Mouse (Mus musculus): ENCODE results near the gene Rreb1.
A peak's percentile ranks its signal among the peaks of the same experiment; 100 is the strongest.

The Rreb1 gene

DNA sequence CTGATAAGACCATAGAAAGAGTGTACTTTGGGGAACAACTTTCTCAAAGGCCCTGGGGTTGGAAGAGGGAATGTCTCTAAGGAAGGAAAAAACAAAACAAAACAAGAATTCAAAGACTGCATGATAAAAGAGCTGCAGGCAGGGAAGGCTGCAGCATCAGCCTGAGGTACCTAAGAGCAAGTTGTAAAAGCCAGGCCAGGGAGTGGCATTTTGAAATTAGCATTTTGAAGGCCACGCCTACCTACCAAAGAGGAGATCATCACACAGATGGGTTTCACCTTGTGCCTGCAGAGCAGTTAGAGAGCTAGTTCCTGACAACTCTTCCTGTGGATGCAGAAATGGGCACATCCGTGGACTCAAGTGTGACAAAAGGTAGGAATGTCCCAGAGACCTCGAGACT is 59.2 kb downstream of the Rreb1 start:
- Histone ChIP-seq H3K36me3 (ENCODE audit: insufficient read depth, low read length) (peaks cover 8% of the 10 kb centered on the region; the same call in 1 of the 2 replicates), H3K27me3 (ENCODE audit: insufficient read depth, low read length) (no peaks in the 10 kb centered on the region), H3K9me3 (ENCODE audit: low read length) (no peaks in the 10 kb centered on the region), H3K4me3 (replicated peaks; ENCODE audit: low read length) (peak overlapping the region; percentile 64), H3K4me1 (replicated peaks; ENCODE audit: low read depth, low read length) (peaks cover 75% of the 10 kb centered on the region)
- TF ChIP-seq POU5F1 (IDR thresholded peaks at IDR 0.05; ENCODE audit: borderline replicate concordance, low read length), result no peak; the same call in 1 of the 2 replicates
- peak; percentile 30; the same call in 1 of the 2 replicates for TF ChIP-seq NANOG (IDR thresholded peaks at IDR 0.05; ENCODE audit: borderline replicate concordance, low read length)

- no peak for TF ChIP-seq CTCF (conservative IDR thresholded peaks at IDR 0.05; ENCODE audit: low read length)
- TF ChIP-seq NANOG (IDR thresholded peaks at IDR 0.05; ENCODE audit: borderline replicate concordance, low read length), result no peak
- TF ChIP-seq POU5F1 (IDR thresholded peaks at IDR 0.05; ENCODE audit: borderline replicate concordance, low read length), result no peak
- Histone ChIP-seq H3K27me3 (ENCODE audit: insufficient read depth, low read length) (no peaks in the 10 kb centered on the region), H3K36me3 (ENCODE audit: insufficient read depth, low read length) (peaks cover 8% of the 10 kb centered on the region; the same call in 1 of the 2 replicates)
Observed at GRCm38 (mm10) chr13:37838260-37839183, 60.3 kb downstream of the Rreb1 start.

DNA sequence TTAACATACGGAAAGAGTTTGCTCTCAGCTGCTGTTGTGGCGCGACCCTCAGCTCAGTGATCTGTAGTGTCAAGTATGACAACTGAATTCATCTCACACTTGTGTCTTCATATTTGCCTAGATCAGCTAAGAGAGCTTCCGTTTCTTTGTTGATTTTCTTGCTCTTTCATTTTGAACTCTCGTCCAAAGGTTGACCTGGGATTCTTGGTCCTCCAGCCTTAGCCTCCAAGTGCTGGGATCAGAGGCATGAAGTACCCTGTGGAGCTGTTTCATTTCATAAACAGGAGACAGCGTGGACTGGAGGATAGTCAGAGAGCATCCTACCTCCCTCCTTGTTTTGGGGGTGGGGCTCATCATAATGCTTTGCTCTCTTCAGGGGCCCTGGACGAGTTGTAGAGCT is 65.0 kb downstream of the Rreb1 start:
- peak overlapping the region; percentile 35; the same call in 1 of the 2 replicates for H3K4me3 ChIP-seq (replicated peaks; ENCODE audit: low read length)
- peaks cover 76% of the 10 kb centered on the region for H3K4me1 ChIP-seq (replicated peaks; ENCODE audit: low read depth, low read length)
- peaks cover 8% of the 10 kb centered on the region; the same call in 1 of the 2 replicates for H3K36me3 ChIP-seq (ENCODE audit: insufficient read depth, low read length)
- H3K27me3 ChIP-seq (ENCODE audit: insufficient read depth, low read length), result no peaks in the 10 kb centered on the region
- no peaks in the 10 kb centered on the region for H3K9me3 ChIP-seq (ENCODE audit: low read length)
- TF ChIP-seq NANOG (IDR thresholded peaks at IDR 0.05; ENCODE audit: borderline replicate concordance, low read length) (no peak), CTCF (conservative IDR thresholded peaks at IDR 0.05; ENCODE audit: low read length) (no peak), POU5F1 (IDR thresholded peaks at IDR 0.05; ENCODE audit: borderline replicate concordance, low read length) (no peak)

More at GRCm38 (mm10) chr13:37838260-37839183, 60.3 kb downstream of the Rreb1 start:
- H3K4me1 ChIP-seq (replicated peaks; ENCODE audit: low read depth, low read length), result peaks cover 73% of the 10 kb centered on the region
- peak overlapping the region; percentile 64 for H3K4me3 ChIP-seq (replicated peaks; ENCODE audit: low read length)
- no peaks in the 10 kb centered on the region for H3K9me3 ChIP-seq (ENCODE audit: low read length)

DNA sequence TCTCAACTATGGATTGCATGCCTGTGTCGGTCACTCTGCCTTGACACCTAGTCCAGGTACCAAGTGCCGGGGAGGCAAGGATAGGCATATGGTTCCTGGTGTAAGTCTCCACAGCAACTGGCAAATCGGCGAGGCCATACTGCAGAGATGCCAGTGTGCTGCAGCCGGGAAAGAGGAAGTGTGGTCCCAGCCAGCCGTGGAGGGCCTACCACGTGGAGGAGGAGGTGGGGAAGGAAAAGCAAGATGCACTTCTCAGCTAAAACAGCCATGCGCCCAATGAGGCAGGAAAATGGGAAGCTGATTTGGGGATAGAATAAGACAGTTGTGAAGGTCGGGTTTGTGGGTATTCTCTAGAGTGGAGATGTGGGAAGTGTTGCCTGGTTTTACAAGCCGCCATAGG is 65.6 kb downstream of the Rreb1 start:
- TF ChIP-seq NANOG (IDR thresholded peaks at IDR 0.05; ENCODE audit: borderline replicate concordance, low read length), result no peak
- TF ChIP-seq POU5F1 (IDR thresholded peaks at IDR 0.05; ENCODE audit: borderline replicate concordance, low read length), result no peak
- no peak for TF ChIP-seq CTCF (conservative IDR thresholded peaks at IDR 0.05; ENCODE audit: low read length)
- Histone ChIP-seq H3K4me3 (replicated peaks; ENCODE audit: low read length) (peak overlapping the region; percentile 35), H3K27me3 (ENCODE audit: insufficient read depth, low read length) (no peaks in the 10 kb centered on the region), H3K9me3 (ENCODE audit: low read length) (no peaks in the 10 kb centered on the region), H3K4me1 (replicated peaks; ENCODE audit: low read depth, low read length) (peaks cover 76% of the 10 kb centered on the region), H3K36me3 (ENCODE audit: insufficient read depth, low read length) (peaks cover 8% of the 10 kb centered on the region; the same call in 1 of the 2 replicates)

DNA sequence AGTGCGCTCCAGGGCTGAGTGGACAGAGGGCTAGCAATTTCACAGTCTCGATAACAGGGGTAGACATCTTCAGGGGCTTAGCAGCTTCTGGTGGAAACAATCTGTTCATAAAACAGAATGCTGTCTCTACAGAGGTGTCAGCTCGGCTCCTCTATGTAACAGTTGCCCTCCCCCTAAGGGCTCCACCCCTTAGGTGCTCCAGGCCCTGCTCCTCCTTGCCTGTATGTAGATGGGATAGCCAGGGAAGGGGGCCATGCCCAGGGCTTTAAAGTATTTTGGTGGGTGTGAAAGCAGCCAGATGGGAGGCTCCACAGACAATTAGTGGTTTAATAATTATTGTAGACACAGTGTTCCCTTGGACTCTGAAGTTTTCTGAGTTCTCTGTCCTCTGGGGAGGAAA is 67.0 kb downstream of the Rreb1 start:
- peaks cover 77% of the 10 kb centered on the region for H3K4me1 ChIP-seq (replicated peaks; ENCODE audit: low read depth, low read length)
- H3K4me3 ChIP-seq (replicated peaks; ENCODE audit: low read length), result no peak overlapping the region
- 0 out of 2 replicates have a peak, but pooled peaks cover 4% of the 10 kb centered on the region for H3K36me3 ChIP-seq (ENCODE audit: insufficient read depth, low read length)
- no peaks in the 10 kb centered on the region for H3K27me3 ChIP-seq (ENCODE audit: insufficient read depth, low read length)
- no peaks in the 10 kb centered on the region for H3K9me3 ChIP-seq (ENCODE audit: low read length)
- TF ChIP-seq POU5F1 (IDR thresholded peaks at IDR 0.05; ENCODE audit: borderline replicate concordance, low read length) (no peak), CTCF (conservative IDR thresholded peaks at IDR 0.05; ENCODE audit: low read length) (no peak), NANOG (IDR thresholded peaks at IDR 0.05; ENCODE audit: borderline replicate concordance, low read length) (no peak)

- TF ChIP-seq NANOG (IDR thresholded peaks at IDR 0.05; ENCODE audit: borderline replicate concordance, low read length) (no peak), POU5F1 (IDR thresholded peaks at IDR 0.05; ENCODE audit: borderline replicate concordance, low read length) (no peak), CTCF (conservative IDR thresholded peaks at IDR 0.05; ENCODE audit: low read length) (no peak)
- Histone ChIP-seq H3K36me3 (ENCODE audit: insufficient read depth, low read length) (0 out of 2 replicates have a peak, but pooled peaks cover 4% of the 10 kb centered on the region), H3K4me3 (replicated peaks; ENCODE audit: low read length) (no peak overlapping the region), H3K4me1 (replicated peaks; ENCODE audit: low read depth, low read length) (peaks cover 79% of the 10 kb centered on the region), H3K9me3 (ENCODE audit: low read length) (no peaks in the 10 kb centered on the region), H3K27me3 (ENCODE audit: insufficient read depth, low read length) (no peaks in the 10 kb centered on the region)
Observed at GRCm38 (mm10) chr13:37845641-37846040, 67.4 kb downstream of the Rreb1 start.

DNA sequence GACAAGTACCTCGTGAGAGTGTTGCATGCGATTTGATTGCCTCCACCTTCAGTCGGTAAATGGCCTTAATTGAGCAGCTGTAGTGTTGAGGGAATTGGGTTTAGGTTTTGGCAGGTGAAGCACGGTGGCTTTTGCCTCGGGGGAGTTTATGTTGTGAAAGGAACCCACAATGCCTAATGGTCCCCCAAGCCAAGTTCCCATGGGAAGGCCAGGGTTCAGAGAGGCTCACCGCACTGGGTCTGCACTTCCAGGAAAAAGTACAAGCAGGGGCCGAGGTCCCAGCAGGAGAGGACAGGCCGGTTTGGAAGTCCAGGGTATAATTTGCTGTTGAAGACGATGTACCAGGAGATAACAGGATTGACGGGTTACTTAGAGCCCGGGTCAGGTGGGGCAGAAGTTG is 68.3 kb downstream of the Rreb1 start:
- TF ChIP-seq CTCF (conservative IDR thresholded peaks at IDR 0.05; ENCODE audit: low read length), result no peak
- TF ChIP-seq NANOG (IDR thresholded peaks at IDR 0.05; ENCODE audit: borderline replicate concordance, low read length), result no peak
- TF ChIP-seq POU5F1 (IDR thresholded peaks at IDR 0.05; ENCODE audit: borderline replicate concordance, low read length), result no peak
- H3K36me3 ChIP-seq (ENCODE audit: insufficient read depth, low read length), result no peaks in the 10 kb centered on the region
- no peaks in the 10 kb centered on the region for H3K27me3 ChIP-seq (ENCODE audit: insufficient read depth, low read length)
- H3K9me3 ChIP-seq (ENCODE audit: low read length), result no peaks in the 10 kb centered on the region
- H3K4me3 ChIP-seq (replicated peaks; ENCODE audit: low read length), result 0 out of 2 replicates have a peak overlapping the region, but pooled peaks have one; percentile 53
- peaks cover 78% of the 10 kb centered on the region for H3K4me1 ChIP-seq (replicated peaks; ENCODE audit: low read depth, low read length)

DNA sequence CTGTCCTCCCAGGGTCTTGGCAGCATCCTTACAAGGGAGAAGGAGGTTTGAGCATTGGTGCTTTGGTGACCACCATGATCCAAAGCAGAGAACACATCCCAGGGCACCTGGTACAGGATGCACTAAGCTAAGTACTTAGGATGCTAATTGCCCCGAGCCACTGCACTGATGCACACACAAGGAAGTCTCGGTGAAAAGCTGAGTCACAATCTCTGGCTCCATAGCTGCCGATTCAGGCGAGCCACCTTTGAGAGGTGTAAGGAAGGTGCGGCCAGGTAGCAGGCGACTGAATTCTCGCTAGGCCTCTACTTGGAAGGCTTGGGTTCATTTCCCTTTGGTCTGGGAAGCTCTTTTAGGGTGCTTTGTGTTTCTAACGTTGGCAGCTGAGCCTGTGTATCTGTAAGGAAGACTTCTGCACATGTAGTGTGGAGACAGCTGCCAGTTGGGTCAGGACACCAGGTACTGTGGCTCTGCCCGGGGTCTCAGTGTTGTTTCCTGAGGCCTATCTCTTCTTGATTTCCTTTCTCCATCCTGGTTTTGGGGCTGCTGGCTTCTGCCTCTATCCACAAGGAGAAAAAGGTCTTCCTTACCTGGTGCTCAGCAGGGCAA is 68.9 kb downstream of the Rreb1 start:
- Histone ChIP-seq H3K36me3 (ENCODE audit: insufficient read depth, low read length) (no peaks in the 10 kb centered on the region), H3K4me3 (replicated peaks; ENCODE audit: low read length) (peak overlapping the region; percentile 53), H3K9me3 (ENCODE audit: low read length) (no peaks in the 10 kb centered on the region), H3K4me1 (replicated peaks; ENCODE audit: low read depth, low read length) (peaks cover 84% of the 10 kb centered on the region), H3K27me3 (ENCODE audit: insufficient read depth, low read length) (no peaks in the 10 kb centered on the region)
- no peak for TF ChIP-seq CTCF (conservative IDR thresholded peaks at IDR 0.05; ENCODE audit: low read length)
- no peak for TF ChIP-seq POU5F1 (IDR thresholded peaks at IDR 0.05; ENCODE audit: borderline replicate concordance, low read length)
- no peak for TF ChIP-seq NANOG (IDR thresholded peaks at IDR 0.05; ENCODE audit: borderline replicate concordance, low read length)

Data from E14TG2a.4 (cell line).